Mouse (Mus musculus) adrenal gland, adult (tissue): ENCODE data around the gene Olfr728.

ENCODE experiments used
- DNase-seq, 2 experiments: peaks; one replicate each; pipeline ENCODE4 v3.0.0; 2022 to 2023; ENCODE audit warnings: low spot score in 1 of 2; ENCODE audit not compliant: inconsistent age in 2 of 2

Gene Olfr728

DNA sequence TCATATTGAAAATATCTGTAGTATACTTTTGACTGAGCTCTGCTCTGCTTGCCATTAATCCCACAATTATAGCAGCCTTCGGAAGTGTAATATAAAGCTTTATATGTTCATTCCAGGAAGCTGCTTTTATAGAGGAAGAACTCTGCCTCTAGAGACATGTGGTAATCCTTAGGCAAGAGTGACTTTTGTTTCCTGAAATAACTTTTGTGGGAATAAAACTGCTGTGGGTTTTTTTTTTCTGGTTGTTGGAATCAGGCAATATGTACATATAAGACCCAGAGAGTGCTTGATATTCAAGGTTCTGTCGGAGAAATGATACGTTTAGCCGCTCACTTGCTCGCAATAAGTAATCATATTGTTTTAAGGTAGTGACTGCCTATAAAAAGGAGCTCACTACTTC, at the start of gene Olfr728:
TSS of gene Olfr728 (minus strand) at position 101 of the 400 bp plus-strand sequence.
- DNase-seq: no peak

DNA sequence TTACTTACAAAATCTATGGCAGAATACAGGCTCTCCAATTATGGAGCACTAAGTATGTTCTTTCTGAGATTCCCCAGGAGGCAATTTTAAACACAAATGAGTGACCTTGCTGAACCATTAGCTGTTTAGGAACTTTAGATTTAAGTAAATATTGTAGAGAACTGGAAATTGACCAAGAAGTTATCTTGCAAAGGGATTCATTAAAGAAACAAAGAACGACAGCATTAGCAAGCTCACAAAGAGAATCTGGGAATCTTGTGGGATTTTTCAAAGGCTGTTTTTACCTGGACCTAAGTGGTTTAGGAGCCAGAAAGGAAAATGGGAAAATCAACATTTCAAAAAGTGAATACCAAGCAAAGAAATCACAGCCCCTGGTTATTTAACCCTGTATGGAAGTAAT, 45.6 kb upstream of the Olfr728 start, which contains the start of gene Olfr730:
TSS of gene Olfr730 (minus strand) at position 101 of the 400 bp plus-strand sequence.
- DNase-seq: no peak

DNA sequence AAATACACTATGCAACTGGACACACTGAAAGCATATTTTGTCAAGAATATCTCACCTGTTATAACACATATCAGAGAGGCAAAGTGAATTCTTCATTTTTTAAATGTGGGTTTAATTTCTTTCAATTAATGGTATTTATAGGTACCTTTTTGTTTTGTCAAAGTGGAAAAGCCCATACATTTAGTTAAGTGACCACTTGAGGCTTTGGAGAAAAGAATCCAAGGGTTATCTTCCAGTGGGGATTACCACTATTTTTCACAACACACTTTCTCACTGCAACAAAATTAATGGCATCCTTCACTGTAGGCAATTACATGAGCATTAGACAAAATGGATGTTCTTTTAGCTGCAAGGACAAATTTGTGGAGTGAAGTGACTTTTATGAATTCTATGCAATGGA, 10.3 kb upstream of the Olfr728 start, which contains the start of gene Olfr729:
TSS of gene Olfr729 (minus strand) at position 101 of the 400 bp plus-strand sequence.
- no peak for DNase-seq

DNA sequence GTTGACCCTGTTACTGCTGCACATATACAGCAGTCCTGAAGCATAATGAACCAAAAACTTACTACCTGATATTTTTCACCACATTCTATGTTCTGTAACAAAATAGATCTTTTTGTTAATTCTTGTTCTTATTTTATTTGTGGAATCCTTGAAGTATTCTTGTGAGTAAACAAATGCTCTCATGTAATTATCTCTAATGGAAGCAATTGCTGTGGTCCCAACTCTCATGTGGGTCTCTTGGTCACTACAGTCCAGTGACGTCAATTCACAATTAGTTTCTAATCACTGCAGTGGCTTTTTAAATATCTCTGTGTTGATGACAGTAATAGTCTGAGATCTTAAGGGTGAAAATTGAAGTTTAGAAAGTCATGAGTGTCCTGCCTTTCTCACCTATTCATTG, 19.6 kb downstream of the Olfr728 start, which contains the start of gene Olfr727:
TSS of gene Olfr727 (plus strand) at position 301 of the 400 bp plus-strand sequence.
- no peak for DNase-seq

DNA sequence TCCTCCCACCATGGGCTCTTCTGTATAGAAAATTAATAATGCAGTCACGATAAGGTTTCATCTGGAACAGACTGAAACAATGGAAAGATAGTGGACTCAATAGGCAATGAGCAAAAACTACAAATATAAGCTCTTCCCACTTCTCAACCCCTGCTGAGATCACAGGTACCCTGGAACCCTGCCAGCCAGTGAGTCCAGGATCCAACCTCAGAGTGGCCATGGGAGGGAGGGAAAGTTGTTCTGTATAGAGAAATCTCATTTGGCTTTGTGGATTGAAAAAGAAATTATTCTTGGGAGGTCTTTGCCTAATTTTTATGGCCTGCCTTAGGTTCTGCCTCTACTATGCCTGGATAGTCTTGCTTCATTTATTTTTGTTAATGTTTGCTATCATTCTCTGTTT, 51.6 kb downstream of the Olfr728 start, which contains the start of gene Olfr726:
TSS of gene Olfr726 (minus strand) at position 101 of the 400 bp plus-strand sequence.
- no peak for DNase-seq
